8 mouse cellular contexts compared by ENCODE assay signal in genomic region chr8:69791415-69792068, GRCm38 (mm10). TPM values are rescaled to one million over a fixed set of nuclear protein-coding genes. Genes with fewer than 3 reads are reported as not detected.
DNase-seq lines count a peak whose midpoint lies in the region; ATAC-seq and TF ChIP-seq lines count a peak whose summit lies in the region.

No protein-coding gene starts in this region.

- peak; percentile 68 for ATAC-seq in embryonic facial prominence, embryonic 12.5 days (ENCODE audit: insufficient number of reproducible peaks, insufficient read depth, low FRiP score, low TSS enrichment)
- peak; percentile 76 for ATAC-seq in hindbrain, postnatal 0 days
- peak; percentile 63 for ATAC-seq in liver, embryonic 16.5 days (ENCODE audit: low read depth)
- peak; percentile 78 for ATAC-seq in neural tube, embryonic 14.5 days (ENCODE audit: low read depth)

- under 1% methylated on average over 48 of the region's 48 CpGs for WGBS in embryonic facial prominence, embryonic 12.5 days
- WGBS in hindbrain, postnatal 0 days = under 1% methylated on average over 48 of the region's 48 CpGs
- WGBS in liver, embryonic 16.5 days (ENCODE audit: insufficient replicate concordance) = 0% methylated on average over 48 of the region's 48 CpGs
- under 1% methylated on average over 44 of the region's 48 CpGs for WGBS in neural tube, embryonic 14.5 days

- no peak for DNase-seq in layer of hippocampus, adult 2 months (ENCODE audit: low spot score in 2 of 2)
- no peak for DNase-seq in layer of hippocampus, adult 9-10 months (ENCODE audit: low spot score)
- DNase-seq in NIH3T3 (ENCODE audit: low read depth) = peak; percentile 35
- peak; percentile 52 for DNase-seq in hindbrain, postnatal 0 days (ENCODE audit: low spot score)
- DNase-seq in layer of hippocampus, adult 8-10 months (ENCODE audit: low spot score in 2 of 2) = no peak

- no peaks in the 10 kb centered on the region for H3K9me3 ChIP-seq in embryonic facial prominence, embryonic 12.5 days
- H3K9me3 ChIP-seq in hindbrain, postnatal 0 days (ENCODE audit: low read length) = no peaks in the 10 kb centered on the region
- no peaks in the 10 kb centered on the region for H3K9me3 ChIP-seq in liver, embryonic 16.5 days (replicated peaks; ENCODE audit: control insufficient read depth, low read length)
- H3K9me3 ChIP-seq in neural tube, embryonic 14.5 days (ENCODE audit: control insufficient read depth, low read length) = no peaks in the 10 kb centered on the region

- H3K27ac ChIP-seq in layer of hippocampus, adult 2 months = peak overlapping the region; percentile 92
- peak overlapping the region; percentile 63 for H3K27ac ChIP-seq in embryonic facial prominence, embryonic 12.5 days
- H3K27ac ChIP-seq in hindbrain, postnatal 0 days = peak overlapping the region; percentile 87
- H3K27ac ChIP-seq in liver, embryonic 16.5 days (ENCODE audit: low read length) = peak overlapping the region; percentile 100
- peak overlapping the region; percentile 63 for H3K27ac ChIP-seq in neural tube, embryonic 14.5 days (ENCODE audit: low read depth, low read length)

- H3K4me1 ChIP-seq in embryonic facial prominence, embryonic 12.5 days = peaks cover 11% of the 10 kb centered on the region
- H3K4me1 ChIP-seq in hindbrain, postnatal 0 days (ENCODE audit: insufficient read depth, low read length) = peaks cover 15% of the 10 kb centered on the region; the same call in 1 of the 2 replicates
- H3K4me1 ChIP-seq in liver, embryonic 16.5 days (ENCODE audit: control insufficient read depth, low read depth, low read length) = peaks cover 23% of the 10 kb centered on the region
- H3K4me1 ChIP-seq in neural tube, embryonic 14.5 days (ENCODE audit: control insufficient read depth, insufficient read depth, low read length) = peaks cover 13% of the 10 kb centered on the region

- no peaks in the 10 kb centered on the region for H3K27me3 ChIP-seq in embryonic facial prominence, embryonic 12.5 days
- H3K27me3 ChIP-seq in hindbrain, postnatal 0 days (ENCODE audit: insufficient read depth, low read length) = no peaks in the 10 kb centered on the region
- H3K27me3 ChIP-seq in liver, embryonic 16.5 days (ENCODE audit: control insufficient read depth, insufficient read depth, low read depth, low read length) = no peaks in the 10 kb centered on the region
- H3K27me3 ChIP-seq in neural tube, embryonic 14.5 days (ENCODE audit: control insufficient read depth, insufficient read depth, low read length) = no peaks in the 10 kb centered on the region

- H3K36me3 ChIP-seq in embryonic facial prominence, embryonic 12.5 days = peaks cover 29% of the 10 kb centered on the region
- H3K36me3 ChIP-seq in hindbrain, postnatal 0 days (ENCODE audit: insufficient read depth, low read length) = peaks cover 18% of the 10 kb centered on the region
- H3K36me3 ChIP-seq in liver, embryonic 16.5 days (ENCODE audit: control insufficient read depth, insufficient read depth) = peaks cover 21% of the 10 kb centered on the region
- peaks cover 12% of the 10 kb centered on the region; the same call in 1 of the 2 replicates for H3K36me3 ChIP-seq in neural tube, embryonic 14.5 days (ENCODE audit: control insufficient read depth, insufficient read depth, low read length)

- TF ChIP-seq CTCF in layer of hippocampus, adult 2 months (conservative IDR thresholded peaks at IDR 0.05) = no peak
- TF ChIP-seq CTCF in hindbrain, postnatal 0 days (IDR thresholded peaks at IDR 0.05; ENCODE audit: low read depth) = no peak

- peak overlapping the region; percentile 96 for H3K4me3 ChIP-seq in layer of hippocampus, adult 2 months
- H3K4me3 ChIP-seq in embryonic facial prominence, embryonic 12.5 days = peak overlapping the region; percentile 99
- peak overlapping the region; percentile 91 for H3K4me3 ChIP-seq in hindbrain, postnatal 0 days (ENCODE audit: low read length)
- peak overlapping the region; percentile 100 for H3K4me3 ChIP-seq in liver, embryonic 16.5 days (ENCODE audit: low read depth, low read length)
- peak overlapping the region; percentile 97 for H3K4me3 ChIP-seq in neural tube, embryonic 14.5 days (ENCODE audit: low read depth, low read length)

- H3K4me2 ChIP-seq in embryonic facial prominence, embryonic 12.5 days (replicated peaks) = peak overlapping the region; percentile 51
- peak overlapping the region; percentile 86 for H3K4me2 ChIP-seq in hindbrain, postnatal 0 days (ENCODE audit: low read depth, low read length)
- peak overlapping the region; percentile 85 for H3K4me2 ChIP-seq in liver, embryonic 16.5 days (ENCODE audit: low read depth, low read length)
- H3K4me2 ChIP-seq in neural tube, embryonic 14.5 days (ENCODE audit: low read depth, low read length) = peak overlapping the region; percentile 90

- H3K9ac ChIP-seq in embryonic facial prominence, embryonic 12.5 days = peak overlapping the region; percentile 89
- H3K9ac ChIP-seq in hindbrain, postnatal 0 days (replicated peaks; ENCODE audit: low read length) = peak overlapping the region; percentile 94
- peak overlapping the region; percentile 94 for H3K9ac ChIP-seq in liver, embryonic 16.5 days (ENCODE audit: low read depth, low read length)
- peak overlapping the region; percentile 89 for H3K9ac ChIP-seq in neural tube, embryonic 14.5 days (replicated peaks; ENCODE audit: low read depth, low read length)

RNA-seq across cellular contexts. Expression of gene Zfp866, which starts 0.6 kb away (rescaled TPM):
- 10 to 100 TPM; 28.2 to 28.5 TPM for total RNA-seq in layer of hippocampus, adult 2 months (2021)
- polyA plus RNA-seq in embryonic facial prominence, embryonic 12.5 days (2016; fragmentation: Nextera tagmentation; extraction: Ambion mirVana) = 38.9 and 42.6 TPM in 2 replicates
- 38.6 and 39.8 TPM in 2 replicates for total RNA-seq in hindbrain, postnatal 0 days (2014; rRNA removed)
- 18.5 and 18.6 TPM in 2 replicates for polyA plus RNA-seq in hindbrain, postnatal 0 days (2015; fragmentation: Nextera tagmentation; extraction: Ambion mirVana)
- 7.7 and 8.6 TPM in 2 replicates for polyA plus RNA-seq in liver, embryonic 16.5 days (2015; fragmentation: Nextera tagmentation; extraction: Ambion mirVana)
- polyA plus RNA-seq in neural tube, embryonic 14.5 days (2014; fragmentation: Nextera tagmentation; extraction: Ambion mirVana) = 47.1 and 47.7 TPM in 2 replicates
- total RNA-seq in layer of hippocampus, adult 8-10 months (2022) = 10 to 100 TPM; 26.2 to 36.6 (median 31.0) TPM

RNA-seq across cellular contexts. Expression of gene Atp13a1, which starts 0.6 kb away (rescaled TPM):
- total RNA-seq in layer of hippocampus, adult 2 months (2021) = 10 to 100 TPM; 40.3 to 41.3 TPM
- 52.6 and 55.3 TPM in 2 replicates for polyA plus RNA-seq in embryonic facial prominence, embryonic 12.5 days (2016; fragmentation: Nextera tagmentation; extraction: Ambion mirVana)
- 85.9 and 93.1 TPM in 2 replicates for total RNA-seq in hindbrain, postnatal 0 days (2014; rRNA removed)
- 38.9 and 39.1 TPM in 2 replicates for polyA plus RNA-seq in hindbrain, postnatal 0 days (2015; fragmentation: Nextera tagmentation; extraction: Ambion mirVana)
- 18.6 and 20.9 TPM in 2 replicates for polyA plus RNA-seq in liver, embryonic 16.5 days (2015; fragmentation: Nextera tagmentation; extraction: Ambion mirVana)
- polyA plus RNA-seq in neural tube, embryonic 14.5 days (2014; fragmentation: Nextera tagmentation; extraction: Ambion mirVana) = 48.0 and 51.1 TPM in 2 replicates
- 10 to 100 TPM; 37.5 to 40.3 (median 38.9) TPM for total RNA-seq in layer of hippocampus, adult 8-10 months (2022)

RNA-seq across cellular contexts. Expression of gene Gm20422, which starts 16.9 kb away (rescaled TPM):
- total RNA-seq in layer of hippocampus, adult 2 months (2021) = 1 to 10 TPM; 2.8 to 3.5 TPM
- polyA plus RNA-seq in embryonic facial prominence, embryonic 12.5 days (2016; fragmentation: Nextera tagmentation; extraction: Ambion mirVana) = not detected in 2 replicates
- not detected in 2 replicates for total RNA-seq in hindbrain, postnatal 0 days (2014; rRNA removed)
- 0.34 and 0.61 TPM in 2 replicates for polyA plus RNA-seq in hindbrain, postnatal 0 days (2015; fragmentation: Nextera tagmentation; extraction: Ambion mirVana)
- 0.79 TPM in 1 of 2 replicates, not detected in the other for polyA plus RNA-seq in liver, embryonic 16.5 days (2015; fragmentation: Nextera tagmentation; extraction: Ambion mirVana)
- polyA plus RNA-seq in neural tube, embryonic 14.5 days (2014; fragmentation: Nextera tagmentation; extraction: Ambion mirVana) = 0.45 and 0.86 TPM in 2 replicates
- total RNA-seq in layer of hippocampus, adult 8-10 months (2022) = 1 to 10 TPM; 1.7 to 2.9 (median 2.1) TPM

RNA-seq across cellular contexts. Expression of gene Gmip, which starts 16.9 kb away (rescaled TPM):
- 10 to 100 TPM; 11.1 to 15.7 TPM for total RNA-seq in layer of hippocampus, adult 2 months (2021)
- 9.5 and 10.4 TPM in 2 replicates for polyA plus RNA-seq in embryonic facial prominence, embryonic 12.5 days (2016; fragmentation: Nextera tagmentation; extraction: Ambion mirVana)
- total RNA-seq in hindbrain, postnatal 0 days (2014; rRNA removed) = 28.8 and 42.7 TPM in 2 replicates
- 23.6 and 27.9 TPM in 2 replicates for polyA plus RNA-seq in hindbrain, postnatal 0 days (2015; fragmentation: Nextera tagmentation; extraction: Ambion mirVana)
- polyA plus RNA-seq in liver, embryonic 16.5 days (2015; fragmentation: Nextera tagmentation; extraction: Ambion mirVana) = 5.0 and 7.0 TPM in 2 replicates
- 27.5 and 31.3 TPM in 2 replicates for polyA plus RNA-seq in neural tube, embryonic 14.5 days (2014; fragmentation: Nextera tagmentation; extraction: Ambion mirVana)
- total RNA-seq in layer of hippocampus, adult 8-10 months (2022) = 10 to 100 TPM; 15.1 to 28.6 (median 18.1) TPM

RNA-seq across cellular contexts. Expression of gene Lpar2, which starts 30.7 kb away (rescaled TPM):
- total RNA-seq in layer of hippocampus, adult 2 months (2021) = under 1 TPM; 0.47 to 0.64 TPM
- 0.88 and 0.92 TPM in 2 replicates for polyA plus RNA-seq in embryonic facial prominence, embryonic 12.5 days (2016; fragmentation: Nextera tagmentation; extraction: Ambion mirVana)
- 5.2 and 5.4 TPM in 2 replicates for total RNA-seq in hindbrain, postnatal 0 days (2014; rRNA removed)
- 0.45 and 0.50 TPM in 2 replicates for polyA plus RNA-seq in hindbrain, postnatal 0 days (2015; fragmentation: Nextera tagmentation; extraction: Ambion mirVana)
- polyA plus RNA-seq in liver, embryonic 16.5 days (2015; fragmentation: Nextera tagmentation; extraction: Ambion mirVana) = 0.05 and 0.07 TPM in 2 replicates
- 0.84 and 1.3 TPM in 2 replicates for polyA plus RNA-seq in neural tube, embryonic 14.5 days (2014; fragmentation: Nextera tagmentation; extraction: Ambion mirVana)
- total RNA-seq in layer of hippocampus, adult 8-10 months (2022) = under 1 TPM; 0.49 to 0.69 (median 0.66) TPM

Comparison
In these comparisons a context has a peak if more than half of its experiments do, and no peak if none do; other contexts are left out.
1. DNase-seq: peak in NIH3T3 (single experiment) and hindbrain, postnatal 0 days (single experiment); none in layer of hippocampus, adult 2 months (0 of 2), layer of hippocampus, adult 9-10 months (single experiment) and layer of hippocampus, adult 8-10 months (0 of 2).
2. Peak in every context shown above with its lines, with median percentiles within 50 percentile points of each other: H3K27ac ChIP-seq, H3K4me3 ChIP-seq, ATAC-seq, H3K4me2 ChIP-seq and H3K9ac ChIP-seq.